Mouse (Mus musculus): ENCODE data around the gene Ier5l. TPM values are rescaled to one million over a fixed set of nuclear protein-coding genes. Genes with fewer than 3 reads are reported as not detected.

The Ier5l gene
- polyA plus RNA-seq, 1 experiment: 12.6 TPM

- 35% methylated on average over 5 of the region's 5 CpGs for WGBS
- peaks cover 49% of the 10 kb centered on the region for H3K4me1 ChIP-seq (ENCODE audit: control insufficient read depth, insufficient read depth, low read length)
- TF ChIP-seq POLR2A (IDR thresholded peaks at IDR 0.05; ENCODE audit: borderline replicate concordance, extremely low read depth, low read depth, low read length) (no peak), CTCF (IDR thresholded peaks at IDR 0.05; ENCODE audit: insufficient read depth, low read length) (no peak)
- no peak overlapping the region for H3K4me3 ChIP-seq (replicated peaks; ENCODE audit: extremely low read depth, low read depth, low read length)
- no peak for DNase-seq
Observed at GRCm38 (mm10) chr2:30444006-30444405, 30.0 kb downstream of the Ier5l start.

DNA sequence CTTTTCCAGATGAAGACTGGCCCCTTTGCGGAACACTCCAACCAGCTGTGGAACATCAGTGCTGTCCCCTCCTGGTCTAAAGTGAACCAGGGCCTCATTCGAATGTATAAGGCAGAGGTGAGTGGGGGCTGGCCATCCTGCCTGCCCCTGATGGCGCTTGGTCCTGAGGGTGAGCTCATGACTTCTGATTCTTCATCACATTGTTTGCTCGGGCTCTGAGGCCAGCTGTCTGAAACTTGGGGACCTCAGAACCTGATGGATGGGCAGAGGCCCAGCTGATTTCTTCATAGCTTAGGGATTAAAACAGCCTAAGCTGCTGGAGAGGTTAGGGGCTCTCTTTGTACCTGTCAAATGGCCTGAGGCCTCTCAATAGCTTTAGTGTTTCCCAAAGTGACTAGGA, 30.7 kb downstream of the Ier5l start:
- DNase-seq: no peak
- no peak for TF ChIP-seq CTCF (IDR thresholded peaks at IDR 0.05; ENCODE audit: insufficient read depth, low read length)
- no peak for TF ChIP-seq POLR2A (IDR thresholded peaks at IDR 0.05; ENCODE audit: borderline replicate concordance, extremely low read depth, low read depth, low read length)
- 31% methylated on average over 4 of the region's 4 CpGs for WGBS
- Histone ChIP-seq H3K4me3 (replicated peaks; ENCODE audit: extremely low read depth, low read depth, low read length) (no peak overlapping the region), H3K4me1 (ENCODE audit: control insufficient read depth, insufficient read depth, low read length) (peaks cover 47% of the 10 kb centered on the region)

GRCm38 (mm10) chr2:30442498-30442890, 31.5 kb downstream of the Ier5l start:
- H3K4me3 ChIP-seq (replicated peaks; ENCODE audit: extremely low read depth, low read depth, low read length): peak overlapping the region; percentile 2
- 12% methylated on average over 5 of the region's 5 CpGs for WGBS
- no peak for DNase-seq
- peaks cover 42% of the 10 kb centered on the region for H3K4me1 ChIP-seq (ENCODE audit: control insufficient read depth, insufficient read depth, low read length)
- TF ChIP-seq POLR2A (IDR thresholded peaks at IDR 0.05; ENCODE audit: borderline replicate concordance, extremely low read depth, low read depth, low read length) (no peak), CTCF (IDR thresholded peaks at IDR 0.05; ENCODE audit: insufficient read depth, low read length) (no peak)

- DNase-seq: peak; percentile 56
- peak; percentile 68; the same call in 1 of the 2 replicates for TF ChIP-seq POLR2A (IDR thresholded peaks at IDR 0.05; ENCODE audit: borderline replicate concordance, extremely low read depth, low read depth, low read length)
- no peak for TF ChIP-seq CTCF (IDR thresholded peaks at IDR 0.05; ENCODE audit: insufficient read depth, low read length)
- Histone ChIP-seq H3K4me1 (ENCODE audit: control insufficient read depth, insufficient read depth, low read length) (peaks cover 37% of the 10 kb centered on the region), H3K4me3 (replicated peaks; ENCODE audit: extremely low read depth, low read depth, low read length) (peak overlapping the region; percentile 50)
- WGBS: 2% methylated on average over 15 of the region's 15 CpGs
Observed at GRCm38 (mm10) chr2:30441518-30442497, 32.2 kb downstream of the Ier5l start.

DNA sequence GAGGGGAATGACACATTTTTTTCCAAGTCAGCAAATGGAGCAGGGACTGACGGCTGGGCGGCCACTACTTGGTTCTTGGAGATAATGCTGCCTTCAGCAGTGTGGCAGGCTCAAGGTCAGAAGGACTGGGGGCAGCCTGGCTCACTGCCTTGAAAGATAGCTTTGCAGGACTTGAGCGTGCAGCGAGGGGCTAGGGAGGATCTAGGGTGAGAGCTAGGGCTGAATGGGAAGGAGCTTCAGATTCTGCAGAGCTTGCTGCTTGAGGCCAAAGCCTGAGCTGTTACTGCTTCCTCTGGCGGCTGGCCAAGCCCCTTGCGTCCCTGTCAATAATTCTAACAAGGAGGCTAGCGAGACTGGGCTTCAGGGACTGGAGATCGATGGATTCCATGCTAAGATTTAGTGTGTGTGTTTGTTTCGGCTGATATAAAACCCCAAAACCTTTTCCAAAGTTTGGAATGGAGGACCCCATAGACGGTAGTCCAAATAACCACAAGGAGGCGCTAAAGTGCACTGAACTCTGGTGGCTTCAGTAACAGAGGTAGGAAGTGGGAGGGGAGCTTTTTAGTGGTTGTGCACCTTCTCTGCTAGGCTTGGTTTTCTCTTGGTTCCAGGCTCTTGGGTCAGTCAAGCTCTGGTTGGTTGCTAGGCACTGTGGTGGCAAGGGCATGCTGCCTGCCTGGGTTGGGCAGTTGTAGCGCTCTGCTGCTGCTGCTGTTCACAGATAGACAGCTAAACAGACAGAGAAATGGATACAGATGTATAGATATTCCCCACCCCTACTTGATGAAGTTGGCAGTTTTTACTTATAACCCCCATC, 33.1 kb downstream of the Ier5l start:
- TF ChIP-seq CTCF (IDR thresholded peaks at IDR 0.05; ENCODE audit: insufficient read depth, low read length) (peak; percentile 30; the same call in 1 of the 2 replicates), POLR2A (IDR thresholded peaks at IDR 0.05; ENCODE audit: borderline replicate concordance, extremely low read depth, low read depth, low read length) (peak; percentile 72; the same call in 1 of the 2 replicates)
- DNase-seq: peak; percentile 69
- peaks cover 32% of the 10 kb centered on the region for H3K4me1 ChIP-seq (ENCODE audit: control insufficient read depth, insufficient read depth, low read length)
- peak overlapping the region; percentile 50 for H3K4me3 ChIP-seq (replicated peaks; ENCODE audit: extremely low read depth, low read depth, low read length)
- WGBS: 10% methylated on average over 12 of the region's 12 CpGs

DNA sequence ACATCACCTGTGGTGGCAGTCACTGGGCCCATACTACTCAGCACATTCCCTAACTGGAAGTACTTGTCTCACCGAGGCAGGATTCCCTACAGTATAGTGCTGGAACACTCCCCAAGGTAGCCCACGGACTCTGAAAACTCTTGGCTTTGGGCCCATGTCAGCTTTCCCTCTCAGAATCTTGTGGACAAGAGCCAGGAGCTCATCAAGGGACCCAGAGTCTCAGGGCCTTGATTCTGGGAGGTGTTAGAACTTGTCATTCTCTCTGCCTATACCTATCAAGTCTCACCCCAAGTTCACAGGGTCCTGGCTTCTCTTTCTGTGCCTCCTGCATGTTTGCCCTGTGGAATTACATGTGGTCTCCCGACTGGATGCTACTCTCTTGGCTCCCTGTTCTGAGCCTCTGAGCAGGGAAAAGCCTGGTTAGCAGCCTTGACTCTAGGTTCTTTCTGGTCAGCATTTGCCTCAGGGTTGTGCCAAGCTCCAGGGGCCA, 33.8 kb downstream of the Ier5l start:
- peaks cover 27% of the 10 kb centered on the region for H3K4me1 ChIP-seq (ENCODE audit: control insufficient read depth, insufficient read depth, low read length)
- WGBS: 29% methylated on average over 3 of the region's 3 CpGs
- DNase-seq: no peak
- TF ChIP-seq POLR2A (IDR thresholded peaks at IDR 0.05; ENCODE audit: borderline replicate concordance, extremely low read depth, low read depth, low read length) (no peak), CTCF (IDR thresholded peaks at IDR 0.05; ENCODE audit: insufficient read depth, low read length) (no peak)
- H3K4me3 ChIP-seq (replicated peaks; ENCODE audit: extremely low read depth, low read depth, low read length): no peak overlapping the region

- peaks cover 26% of the 10 kb centered on the region for H3K4me1 ChIP-seq (ENCODE audit: control insufficient read depth, insufficient read depth, low read length)
- TF ChIP-seq CTCF (IDR thresholded peaks at IDR 0.05; ENCODE audit: insufficient read depth, low read length): no peak
- no peak for TF ChIP-seq POLR2A (IDR thresholded peaks at IDR 0.05; ENCODE audit: borderline replicate concordance, extremely low read depth, low read depth, low read length)
- WGBS: 92% methylated on average over 6 of the region's 6 CpGs
- DNase-seq: no peak
- no peak overlapping the region for H3K4me3 ChIP-seq (replicated peaks; ENCODE audit: extremely low read depth, low read depth, low read length)
Observed at GRCm38 (mm10) chr2:30439631-30440030, 34.4 kb downstream of the Ier5l start.

DNA sequence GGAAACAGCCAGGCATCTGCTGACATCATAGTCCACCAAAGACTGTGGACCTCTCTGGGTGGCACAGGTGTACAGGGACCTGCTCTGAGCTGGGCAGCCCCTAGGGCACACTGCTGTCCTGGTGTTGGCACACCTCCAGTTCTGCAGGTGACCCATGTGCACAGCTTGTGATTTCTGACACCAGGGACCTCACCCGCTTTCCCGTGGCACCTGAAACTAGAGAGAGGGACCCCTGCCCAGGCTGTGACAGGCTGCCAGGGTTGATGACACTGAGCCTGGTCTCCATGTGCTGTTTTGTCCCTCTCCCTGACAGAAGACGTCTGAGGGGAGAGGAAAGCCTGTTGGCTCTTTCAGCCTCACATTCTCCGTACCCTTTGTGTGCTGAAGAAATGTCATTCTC, 36.2 kb downstream of the Ier5l start:
- no peak for DNase-seq
- Histone ChIP-seq H3K4me1 (ENCODE audit: control insufficient read depth, insufficient read depth, low read length) (peaks cover 18% of the 10 kb centered on the region), H3K4me3 (replicated peaks; ENCODE audit: extremely low read depth, low read depth, low read length) (no peak overlapping the region)
- TF ChIP-seq POLR2A (IDR thresholded peaks at IDR 0.05; ENCODE audit: borderline replicate concordance, extremely low read depth, low read depth, low read length) (no peak), CTCF (IDR thresholded peaks at IDR 0.05; ENCODE audit: insufficient read depth, low read length) (no peak)
- 93% methylated on average over 4 of the region's 4 CpGs for WGBS

GRCm38 (mm10) chr2:30436809-30437208, 37.2 kb downstream of the Ier5l start:
- Histone ChIP-seq H3K4me3 (replicated peaks; ENCODE audit: extremely low read depth, low read depth, low read length) (no peak overlapping the region), H3K4me1 (ENCODE audit: control insufficient read depth, insufficient read depth, low read length) (peaks cover 10% of the 10 kb centered on the region)
- TF ChIP-seq POLR2A (IDR thresholded peaks at IDR 0.05; ENCODE audit: borderline replicate concordance, extremely low read depth, low read depth, low read length): no peak
- TF ChIP-seq CTCF (IDR thresholded peaks at IDR 0.05; ENCODE audit: insufficient read depth, low read length): no peak
- 80% methylated on average over 4 of the region's 4 CpGs for WGBS
- no peak for DNase-seq
